ENCODE assay signal across 11 mouse cellular contexts in the genomic region with DNA sequence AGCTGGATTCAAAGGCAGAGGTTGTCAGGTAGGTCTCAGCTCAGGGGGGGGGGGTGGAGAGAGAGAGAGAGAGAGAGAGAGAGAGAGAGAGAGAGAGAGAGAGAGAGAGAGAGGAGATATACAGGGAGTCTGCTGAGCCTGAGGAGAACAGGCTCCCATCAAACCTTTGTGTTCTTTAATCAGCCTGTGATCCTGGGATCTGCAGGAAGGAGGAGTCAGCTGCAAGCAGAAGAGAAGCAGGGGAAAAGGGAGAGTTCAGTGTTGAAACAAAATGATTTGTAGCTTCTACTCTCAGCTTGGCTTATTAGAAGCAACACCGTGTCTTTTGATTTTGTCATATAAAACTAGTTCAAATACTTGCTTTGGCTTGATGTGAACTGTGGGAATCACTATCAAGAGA. TPM values are rescaled to one million over a fixed set of nuclear protein-coding genes. Genes with fewer than 3 reads are reported as not detected.
A peak's percentile ranks its signal among the peaks of the same experiment; 100 is the strongest.
DNase-seq lines count a peak whose midpoint lies in the region; ATAC-seq and TF ChIP-seq lines count a peak whose summit lies in the region.
"Had no signal": no experiment of that assay in that cellular context is flagged by ENCODE, and none has a peak within 500 bp of the region (broad histone marks: within the 10 kb centered on the region; RNA-seq: fewer than 3 reads in every experiment).

A gene (minus strand): TSS at position 168 of the 400 bp plus-strand sequence.

- H3K9me3 ChIP-seq in lung, postnatal 0 days (ENCODE audit: low read length): no peaks in the 10 kb centered on the region
- H3K9me3 ChIP-seq in forebrain, embryonic 13.5 days (replicated peaks): no peaks in the 10 kb centered on the region
- H3K9me3 ChIP-seq in limb, embryonic 12.5 days: no peaks in the 10 kb centered on the region
- no peaks in the 10 kb centered on the region for H3K9me3 ChIP-seq in stomach, embryonic 14.5 days (ENCODE audit: control insufficient read depth, low read depth, low read length)

- H3K4me2 ChIP-seq in lung, postnatal 0 days (replicated peaks; ENCODE audit: low read depth, low read length): peak within 1 kb of the TSS; percentile 37; the same call in 1 of the 2 replicates
- H3K4me2 ChIP-seq in forebrain, embryonic 13.5 days: peak within 1 kb of the TSS; percentile 93
- peak within 1 kb of the TSS; percentile 72 for H3K4me2 ChIP-seq in limb, embryonic 12.5 days
- peak within 1 kb of the TSS; percentile 83 for H3K4me2 ChIP-seq in stomach, embryonic 14.5 days (replicated peaks; ENCODE audit: low read depth, low read length)

- H3K27ac ChIP-seq in lung, postnatal 0 days (ENCODE audit: low read length): no peak within 1 kb of the TSS
- no peak within 1 kb of the TSS for H3K27ac ChIP-seq in forebrain, embryonic 13.5 days
- no peak within 1 kb of the TSS for H3K27ac ChIP-seq in limb, embryonic 12.5 days
- H3K27ac ChIP-seq in stomach, embryonic 14.5 days (ENCODE audit: low read length): no peak within 1 kb of the TSS

- no peak within 1 kb of the TSS for H3K9ac ChIP-seq in lung, postnatal 0 days (replicated peaks; ENCODE audit: low read depth)
- peak within 1 kb of the TSS; percentile 68 for H3K9ac ChIP-seq in forebrain, embryonic 13.5 days
- H3K9ac ChIP-seq in limb, embryonic 12.5 days (replicated peaks): no peak within 1 kb of the TSS
- no peak within 1 kb of the TSS for H3K9ac ChIP-seq in stomach, embryonic 14.5 days (replicated peaks; ENCODE audit: low read depth, low read length)

- no peaks in the 10 kb centered on the region for H3K27me3 ChIP-seq in lung, postnatal 0 days (replicated peaks; ENCODE audit: insufficient read depth, low read length)
- H3K27me3 ChIP-seq in forebrain, embryonic 13.5 days: peaks cover 14% of the 10 kb centered on the region; the same call in 1 of the 2 replicates
- H3K27me3 ChIP-seq in limb, embryonic 12.5 days: peaks cover 32% of the 10 kb centered on the region
- 0 out of 2 replicates have a peak, but pooled peaks cover 3% of the 10 kb centered on the region for H3K27me3 ChIP-seq in stomach, embryonic 14.5 days (ENCODE audit: control insufficient read depth, insufficient read depth, low read length)

- no peak within 1 kb of the TSS for H3K4me3 ChIP-seq in lung, postnatal 0 days (ENCODE audit: low read depth, low read length)
- peak within 1 kb of the TSS; percentile 55 for H3K4me3 ChIP-seq in forebrain, embryonic 13.5 days
- H3K4me3 ChIP-seq in limb, embryonic 12.5 days (replicated peaks): peak within 1 kb of the TSS; percentile 39
- peak within 1 kb of the TSS; percentile 37 for H3K4me3 ChIP-seq in stomach, embryonic 14.5 days (ENCODE audit: low read depth, low read length)

- ATAC-seq in lung, postnatal 0 days: no peak
- ATAC-seq in forebrain, embryonic 13.5 days: no peak
- no peak for ATAC-seq in limb, embryonic 12.5 days (ENCODE audit: insufficient number of reproducible peaks, insufficient read depth, low FRiP score, low TSS enrichment, low read depth)
- no peak for ATAC-seq in stomach, embryonic 14.5 days (ENCODE audit: insufficient number of reproducible peaks, insufficient read depth, low FRiP score, low read depth)
- ATAC-seq in granulocyte monocyte progenitor cell, adult 5-6 weeks (replicated peaks; ENCODE audit: poor library complexity, severe bottlenecking): no peak

- no peak for DNase-seq in lung, postnatal 0 days (ENCODE audit: low spot score)
- no peak for DNase-seq in lung, postnatal 14 days
- no peak for DNase-seq in cerebellum, postnatal 36 days
- no peak for DNase-seq in cerebellum, adult 9-11 months
- DNase-seq: cerebellum, adult 11-12 months had no signal

- H3K36me3 ChIP-seq in lung, postnatal 0 days (ENCODE audit: insufficient read depth, low read length): no peaks in the 10 kb centered on the region
- no peaks in the 10 kb centered on the region for H3K36me3 ChIP-seq in forebrain, embryonic 13.5 days (ENCODE audit: poor library complexity, severe bottlenecking)
- H3K36me3 ChIP-seq in limb, embryonic 12.5 days: no peaks in the 10 kb centered on the region
- H3K36me3 ChIP-seq in stomach, embryonic 14.5 days (ENCODE audit: control insufficient read depth, insufficient read depth, low read length): no peaks in the 10 kb centered on the region

- TF ChIP-seq CTCF in lung, postnatal 0 days (IDR thresholded peaks at IDR 0.05): no peak

- 57% methylated on average over 1 of the region's 1 CpGs for WGBS in lung, postnatal 0 days
- 67% methylated on average over 1 of the region's 1 CpGs for WGBS in forebrain, embryonic 13.5 days
- 68% methylated on average over 1 of the region's 1 CpGs for WGBS in limb, embryonic 12.5 days
- 65% methylated on average over 1 of the region's 1 CpGs for WGBS in stomach, embryonic 14.5 days

- no peak for TF ChIP-seq EP300 in lung, postnatal 0 days (IDR thresholded peaks at IDR 0.05)

- no peaks in the 10 kb centered on the region for H3K4me1 ChIP-seq in lung, postnatal 0 days (ENCODE audit: insufficient read depth, low read depth, low read length)
- peaks cover 12% of the 10 kb centered on the region; the same call in 1 of the 2 replicates for H3K4me1 ChIP-seq in forebrain, embryonic 13.5 days
- 0 out of 2 replicates have a peak, but pooled peaks cover 7% of the 10 kb centered on the region for H3K4me1 ChIP-seq in limb, embryonic 12.5 days (replicated peaks)
- 0 out of 2 replicates have a peak, but pooled peaks cover 5% of the 10 kb centered on the region for H3K4me1 ChIP-seq in stomach, embryonic 14.5 days (ENCODE audit: control insufficient read depth, insufficient read depth, low read length)

RNA-seq across cellular contexts. Expression of the gene that starts here (rescaled TPM):
- polyA plus RNA-seq in lung, postnatal 0 days (2015; fragmentation: Nextera tagmentation; extraction: Ambion mirVana): not detected in 2 replicates
- 2.3 and 3.4 TPM in 2 replicates for polyA plus RNA-seq in forebrain, embryonic 13.5 days (2015; fragmentation: Nextera tagmentation; extraction: Ambion mirVana)
- polyA plus RNA-seq in limb, embryonic 12.5 days (2016; fragmentation: Nextera tagmentation; extraction: Ambion mirVana): not detected in 2 replicates
- not detected in 2 replicates for polyA plus RNA-seq in stomach, embryonic 14.5 days (2014; fragmentation: Nextera tagmentation; extraction: Ambion mirVana)
- total RNA-seq in granulocyte monocyte progenitor cell, adult 5-6 weeks (2014; fragmentation: Nextera tagmentation): not detected in 2 replicates
- not detected in 2 replicates for total RNA-seq in granulocyte monocyte progenitor cell, adult 5-6 weeks (2017)
- total RNA-seq: gastrocnemius, postnatal 4 days had no signal
- polyA plus RNA-seq: liver, embryonic 16.5 days had no signal

Comparison
In these comparisons a context has a peak if more than half of its experiments do, and no peak if none do; other contexts are left out.
1. H3K4me2 ChIP-seq: peak in every context shown above with its lines; median percentile 93 in forebrain, embryonic 13.5 days; 83 in stomach, embryonic 14.5 days; 72 in limb, embryonic 12.5 days; 37 in lung, postnatal 0 days.